Mouse (Mus musculus): ENCODE data around the gene Lzic.
"Not testable (repeated sequence)": the region's sequence is repeated elsewhere in the genome, so short reads cannot be mapped to it uniquely, and the experiment has no call there.

Gene Lzic

DNA sequence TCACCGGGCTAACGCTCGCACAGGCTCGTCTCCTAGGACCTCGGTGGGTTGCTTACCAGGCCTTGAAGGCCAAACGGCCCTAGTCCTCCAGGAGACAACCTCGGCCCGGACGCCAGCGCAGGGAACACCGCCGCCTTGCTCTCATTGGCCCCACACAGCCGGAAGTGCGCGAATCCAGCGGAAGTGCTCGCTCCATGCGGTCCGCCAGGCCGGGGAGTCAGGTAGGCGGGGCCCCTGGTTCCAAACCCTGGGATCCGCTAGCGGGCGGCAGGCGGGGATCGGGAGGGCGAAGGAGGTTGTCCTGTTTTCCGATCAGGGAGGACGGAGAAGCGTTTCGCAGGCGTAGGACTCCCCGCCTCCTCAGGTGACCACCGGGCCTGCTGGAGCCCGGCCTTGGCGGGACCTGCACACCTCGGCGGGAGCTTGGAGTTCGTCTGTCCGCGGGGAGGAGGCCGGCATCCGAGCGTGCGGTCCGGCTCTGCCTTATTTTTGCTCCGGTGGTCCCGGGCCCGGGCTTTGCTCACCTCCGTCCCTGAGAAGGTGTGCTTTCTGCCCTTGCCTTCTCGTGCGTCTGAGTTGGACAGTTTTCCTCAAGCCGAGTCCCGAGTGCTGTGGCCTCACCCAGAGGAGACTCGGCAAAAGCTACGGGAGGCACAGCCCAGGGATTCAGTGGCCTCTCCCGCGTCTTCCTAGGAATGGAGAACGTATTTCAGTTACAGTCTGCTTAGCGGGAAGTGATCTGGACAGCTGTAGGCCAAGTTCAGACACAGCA is at the start of gene Lzic, which contains the start of gene Nmnat1:
TSS of gene Lzic (plus strand) at position 177 of the 772 bp plus-strand sequence.
TSS of gene Nmnat1 (minus strand) at position 150 of the 772 bp plus-strand sequence.
- DNase-seq (ENCODE audit: extremely low read depth, low read depth, low spot score) = peak; percentile 33

DNA sequence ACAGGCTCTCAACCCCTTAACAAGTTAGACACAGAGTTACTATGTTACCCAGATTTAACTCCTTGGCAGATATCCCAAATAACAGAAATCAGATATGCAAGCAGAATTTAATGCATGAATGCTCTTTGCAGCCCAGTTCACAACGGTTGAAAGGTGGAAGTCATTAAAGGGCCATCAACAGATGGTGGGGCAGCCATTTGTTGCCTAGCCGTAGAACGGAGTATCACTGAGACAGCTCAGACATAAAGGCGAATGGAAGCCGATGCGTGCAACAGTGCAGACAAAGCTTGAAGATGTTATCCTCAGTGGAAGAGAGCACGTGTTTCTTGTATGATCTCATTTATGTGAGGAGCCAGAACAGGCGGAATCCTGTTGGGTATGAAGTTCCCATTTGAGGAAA is 44.5 kb upstream of the Lzic start:
- no peak for DNase-seq (ENCODE audit: extremely low read depth, low read depth, low spot score)

DNA sequence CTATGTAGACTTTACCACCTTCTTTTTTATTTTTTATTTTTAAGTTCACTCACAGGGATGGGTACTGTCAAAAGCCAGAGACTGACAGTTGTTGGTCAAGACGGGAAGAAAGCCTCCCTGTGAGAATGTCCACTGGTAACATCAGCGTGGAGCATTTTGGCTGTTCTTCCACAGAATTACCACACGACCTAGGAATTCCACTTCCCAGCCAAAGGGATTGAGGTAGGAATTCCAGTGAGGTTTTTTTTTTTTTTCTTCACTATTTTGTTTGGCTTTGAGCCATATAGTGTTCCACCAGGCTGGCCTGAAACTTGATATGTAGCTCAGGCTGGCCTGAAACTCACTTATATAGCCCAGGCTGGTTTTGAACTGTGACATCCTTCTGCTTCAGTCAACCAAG is 42.6 kb upstream of the Lzic start:
- DNase-seq (ENCODE audit: extremely low read depth, low read depth, low spot score) = no peak

DNA sequence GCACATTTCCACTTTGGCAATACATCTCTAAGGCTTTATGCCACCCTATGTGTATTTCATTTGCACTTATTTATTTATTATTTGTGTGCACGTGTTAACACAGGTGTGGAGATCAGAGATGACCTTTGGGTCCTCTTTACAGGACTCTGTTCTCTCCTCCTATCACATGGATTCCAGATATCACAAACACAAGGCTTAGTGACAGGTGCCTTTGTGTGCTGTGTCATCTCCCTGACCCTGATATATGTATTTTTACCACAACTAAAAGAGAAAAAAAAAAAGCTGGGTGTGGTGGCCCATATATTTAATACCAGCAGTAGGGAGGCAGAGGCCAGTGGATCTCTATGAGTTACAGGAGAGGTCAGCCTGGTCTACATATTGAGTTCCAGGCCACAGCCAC is 40.6 kb upstream of the Lzic start:
- DNase-seq (ENCODE audit: extremely low read depth, low read depth, low spot score) = no peak

DNA sequence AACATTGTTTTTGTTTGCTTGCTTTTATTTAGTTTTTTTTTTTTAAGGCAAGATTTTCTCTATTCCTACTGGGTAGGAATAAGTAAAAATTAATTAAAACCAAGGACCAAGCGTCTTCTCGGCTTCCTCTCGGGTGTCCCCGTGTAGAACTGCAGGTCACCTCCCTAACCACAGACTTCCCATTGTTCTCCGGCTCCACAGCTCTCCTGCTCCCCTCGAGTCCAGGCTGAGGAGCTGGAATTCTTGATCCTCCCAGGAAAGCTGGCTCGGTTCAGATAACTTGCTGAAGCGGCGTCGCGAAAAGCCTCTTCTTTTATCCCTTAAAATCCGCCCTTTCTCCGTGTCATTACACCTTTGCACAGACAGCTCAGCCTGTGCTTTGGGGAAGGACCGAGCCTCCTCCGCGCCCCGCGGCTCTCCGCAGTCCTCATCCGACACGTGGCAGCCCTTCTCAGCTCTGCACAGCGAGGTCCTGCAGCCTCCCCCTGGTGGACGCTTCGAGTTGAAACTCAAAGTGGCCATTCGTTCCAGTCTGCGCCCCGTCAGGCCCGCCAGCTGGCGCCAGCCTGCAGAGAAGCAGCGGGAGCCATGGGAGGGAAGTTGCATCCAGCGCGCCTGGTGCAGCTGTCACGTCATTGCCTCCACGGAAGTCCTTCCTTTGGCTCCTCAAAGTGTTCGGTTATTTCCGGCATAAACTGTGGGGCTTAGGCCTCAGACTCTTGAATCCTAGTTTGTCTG is 39.9 kb upstream of the Lzic start:
- peak; percentile 40 for DNase-seq (ENCODE audit: extremely low read depth, low read depth, low spot score)

DNA sequence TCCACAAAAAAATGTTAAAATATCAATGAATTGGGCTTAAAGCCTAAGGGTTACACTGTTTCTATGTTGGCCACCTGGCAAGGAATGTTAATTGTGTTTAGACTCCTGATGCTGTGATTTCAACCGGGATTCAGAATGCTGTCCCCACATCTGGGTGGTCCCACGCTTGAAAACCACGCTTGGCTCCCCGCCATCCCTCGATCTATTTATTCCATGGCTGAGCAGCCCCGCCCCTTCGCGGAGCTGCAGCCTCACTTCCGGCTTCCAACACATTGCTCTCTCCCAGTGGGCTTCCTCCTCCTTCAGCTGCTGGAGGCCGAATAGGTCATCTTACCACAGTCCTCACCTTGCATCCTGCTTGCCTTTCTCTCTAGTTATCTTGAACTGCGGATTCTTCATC is 39.2 kb upstream of the Lzic start:
- DNase-seq (ENCODE audit: extremely low read depth, low read depth, low spot score) = no peak

DNA sequence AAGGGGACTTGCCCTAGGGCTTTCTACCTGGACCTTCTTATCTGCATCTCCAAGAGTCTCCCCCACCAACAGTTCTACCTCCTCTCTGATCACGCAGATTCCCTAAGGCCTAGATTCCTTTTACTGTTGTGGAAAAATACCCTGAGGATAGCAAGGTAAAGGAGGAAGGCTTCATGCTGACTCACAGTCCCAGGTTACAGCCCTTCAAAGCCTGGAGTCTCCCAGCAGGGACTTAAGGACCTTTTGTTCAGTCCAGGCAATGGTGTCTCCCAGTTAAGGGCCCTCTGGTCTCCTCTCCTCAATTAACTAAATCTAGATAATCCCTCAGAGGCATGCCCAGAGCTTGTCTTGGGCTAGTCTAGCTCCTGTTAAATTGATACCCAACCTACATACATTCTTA is 38.7 kb upstream of the Lzic start:
- DNase-seq (ENCODE audit: extremely low read depth, low read depth, low spot score) = no peak

DNA sequence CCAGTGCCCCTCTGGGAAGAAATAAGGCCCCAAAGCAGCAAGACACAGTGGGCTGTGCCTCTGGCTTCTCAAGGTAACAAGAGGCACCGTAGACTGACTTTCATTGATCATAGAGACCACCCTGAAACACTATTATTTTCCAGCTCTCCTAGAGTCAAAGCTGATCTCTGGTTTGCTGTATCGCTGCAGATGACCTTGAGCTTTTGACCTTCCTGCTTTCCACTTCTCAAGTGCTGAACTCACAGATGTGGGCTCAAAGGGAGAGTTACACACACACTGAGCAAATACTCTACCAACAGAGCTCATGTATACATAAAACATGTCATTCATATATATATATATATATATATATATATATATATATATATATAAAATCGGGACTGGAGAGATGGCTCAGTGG is 34.4 kb upstream of the Lzic start:
- DNase-seq (ENCODE audit: extremely low read depth, low read depth, low spot score) = no peak

DNA sequence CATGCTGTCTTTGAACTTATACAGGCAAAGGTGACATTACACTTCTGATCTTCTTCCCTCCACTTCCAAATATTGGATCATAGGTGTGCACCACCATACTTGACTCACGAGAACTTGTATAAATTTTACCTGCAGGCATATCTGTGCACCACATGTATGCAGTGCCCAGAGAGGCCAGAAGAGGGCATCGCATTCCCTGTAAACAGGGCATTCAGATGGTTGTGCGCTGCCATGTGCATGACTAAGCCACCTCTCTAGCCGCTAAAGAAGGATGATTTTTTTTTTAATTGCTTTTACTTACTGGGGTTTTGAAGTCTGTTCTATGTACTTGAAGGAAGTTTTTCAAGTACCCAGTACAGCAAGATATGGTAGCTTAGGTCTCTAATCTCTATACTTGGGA is 31.4 kb upstream of the Lzic start:
- no peak for DNase-seq (ENCODE audit: extremely low read depth, low read depth, low spot score)

DNA sequence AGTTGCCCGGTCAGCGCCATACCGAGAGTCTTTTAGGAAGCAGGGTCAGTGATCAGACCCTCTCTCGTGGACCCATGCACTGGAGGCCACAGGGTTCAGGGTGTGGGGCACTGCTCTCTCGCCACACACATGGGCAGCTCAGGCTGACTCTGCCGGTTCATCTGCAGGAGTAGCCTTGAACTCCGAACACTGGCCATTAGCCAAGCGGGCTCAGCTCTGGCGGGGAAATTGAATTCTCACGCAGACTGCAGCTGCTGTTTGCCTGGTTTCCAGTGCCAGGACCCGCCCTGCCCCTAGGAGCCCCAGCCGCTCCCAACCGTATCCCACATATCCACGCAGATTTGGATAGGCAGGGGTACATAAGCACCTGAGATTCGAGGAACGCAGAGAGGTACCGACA is 30.8 kb upstream of the Lzic start:
- no peak for DNase-seq (ENCODE audit: extremely low read depth, low read depth, low spot score)

DNA sequence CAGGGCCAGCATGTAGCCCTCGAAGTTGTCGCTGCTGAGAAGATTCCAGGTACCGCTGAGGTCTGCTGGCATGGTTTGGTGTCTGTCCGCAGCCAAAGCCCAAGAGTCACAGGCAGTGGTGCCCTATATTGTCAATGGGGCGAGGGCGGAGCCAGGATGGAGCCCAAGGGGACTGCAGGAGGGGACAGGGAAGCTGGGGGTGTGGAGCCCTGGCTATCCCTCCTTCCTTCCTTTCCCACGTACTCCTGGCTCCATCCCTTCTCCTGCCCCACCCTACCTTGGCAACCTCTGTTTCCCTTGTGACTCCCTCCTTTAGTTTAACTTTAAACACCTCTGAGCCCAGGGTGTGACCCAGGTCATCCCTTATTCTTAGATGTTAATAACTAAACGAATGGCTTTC is 30.1 kb upstream of the Lzic start, which contains the start of gene Rbp7:
TSS of gene Rbp7 (minus strand) at position 100 of the 400 bp plus-strand sequence.
- DNase-seq (ENCODE audit: extremely low read depth, low read depth, low spot score) = no peak

DNA sequence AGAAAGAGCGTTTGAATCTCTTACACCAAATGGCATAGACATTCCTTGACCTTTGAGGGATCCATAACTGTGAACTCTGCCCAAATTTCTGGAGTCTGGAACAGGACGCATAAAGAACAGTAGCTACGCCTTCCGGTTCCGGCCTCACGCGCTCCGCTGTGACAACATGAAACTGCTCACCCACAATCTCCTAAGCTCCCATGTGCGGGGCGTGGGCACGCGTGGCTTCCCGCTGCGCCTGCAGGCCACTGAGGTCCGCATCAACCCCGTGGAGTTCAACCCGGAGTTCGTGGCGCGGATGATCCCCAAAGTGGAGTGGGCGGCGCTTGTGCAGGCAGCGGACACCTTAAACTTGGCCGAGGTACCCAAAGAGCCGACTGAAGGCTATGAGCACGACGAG is 27.9 kb upstream of the Lzic start:
- DNase-seq (ENCODE audit: extremely low read depth, low read depth, low spot score) = not testable (repeated sequence)

DNA sequence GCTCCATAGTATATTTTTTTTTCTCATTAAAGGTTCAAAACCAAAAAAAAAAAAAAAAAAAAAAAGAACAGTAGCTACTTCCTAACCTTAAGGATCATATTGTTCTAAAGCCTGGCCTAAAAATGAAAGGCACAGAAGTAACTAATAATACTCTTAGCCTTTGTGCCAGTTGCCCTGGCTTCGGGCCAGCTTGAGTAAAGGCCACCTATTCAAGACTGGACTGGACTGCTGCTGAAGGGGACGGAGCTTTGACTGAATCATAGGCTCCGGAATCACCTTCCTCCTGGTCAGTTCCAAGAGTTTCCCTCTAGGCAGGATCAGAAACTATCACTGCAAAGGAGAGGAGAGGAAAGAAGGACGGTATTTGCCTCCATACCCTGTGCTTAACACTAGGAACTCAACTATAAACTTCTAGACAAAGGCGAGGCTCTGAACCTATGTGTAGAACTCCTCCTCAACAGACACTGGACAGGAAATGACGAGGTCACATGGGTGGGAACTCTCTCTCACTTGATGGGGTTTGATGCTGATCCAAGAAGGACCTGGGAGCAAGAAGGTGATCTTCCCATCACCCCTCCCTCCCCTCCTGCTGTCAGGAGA is 27.1 kb upstream of the Lzic start:
- DNase-seq (ENCODE audit: extremely low read depth, low read depth, low spot score) = no peak

DNA sequence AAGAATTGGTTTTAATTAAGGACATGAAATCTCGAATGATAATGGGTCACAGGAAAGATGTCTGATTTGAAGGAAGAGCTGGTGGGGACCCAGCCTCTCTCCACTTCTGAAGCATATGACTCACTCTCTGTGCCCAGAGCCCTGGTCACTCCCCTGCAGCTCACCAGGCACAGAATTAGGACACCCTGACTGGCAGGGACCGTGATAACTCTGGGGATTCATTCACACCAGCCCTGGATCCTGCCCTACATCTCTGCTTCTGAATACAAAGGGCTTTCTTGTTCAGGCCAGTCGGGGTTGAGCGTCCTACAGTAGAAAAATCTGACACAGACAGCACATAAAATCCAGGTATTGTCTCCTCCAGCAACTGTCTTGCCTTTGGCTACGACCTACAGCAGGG is 26.5 kb upstream of the Lzic start:
- DNase-seq (ENCODE audit: extremely low read depth, low read depth, low spot score) = no peak

DNA sequence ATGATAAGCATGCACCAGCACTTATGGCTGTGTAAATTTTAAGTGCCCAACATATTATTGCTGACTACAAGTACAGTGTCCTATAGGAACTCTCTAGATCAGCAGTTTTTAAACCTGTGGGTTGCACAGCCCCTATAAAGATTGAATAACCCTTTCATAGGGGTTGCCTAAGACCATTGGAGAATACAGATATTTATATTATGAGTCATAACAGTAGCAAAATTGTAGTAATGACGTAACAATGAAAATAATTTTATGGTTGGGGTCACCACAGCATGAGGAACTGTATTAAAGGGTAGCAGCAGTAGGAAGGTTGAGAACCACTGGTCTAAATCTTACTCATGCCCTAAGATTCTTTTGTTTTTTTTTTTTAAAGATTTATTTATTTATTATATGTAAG is 25.6 kb upstream of the Lzic start:
- DNase-seq (ENCODE audit: extremely low read depth, low read depth, low spot score) = no peak

DNA sequence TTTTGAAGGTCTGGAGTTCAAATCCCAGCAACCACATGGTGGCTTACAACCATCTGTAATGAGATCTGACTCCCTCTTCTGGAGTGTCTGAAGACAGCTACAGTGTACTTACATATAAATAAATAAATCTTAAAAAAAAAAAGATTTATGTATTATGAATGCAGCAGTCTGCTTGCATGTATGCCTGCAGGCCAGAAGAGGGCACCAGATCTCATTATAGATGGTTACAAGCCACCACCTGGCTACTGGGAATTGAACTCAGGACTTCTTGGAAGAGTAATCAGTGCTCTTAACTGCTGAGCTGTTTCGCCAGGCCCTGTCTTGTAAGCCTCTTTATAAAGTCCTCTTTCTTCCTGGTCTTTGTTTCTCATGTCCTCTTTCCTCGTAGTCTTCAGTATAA is 24.6 kb upstream of the Lzic start:
- not testable (repeated sequence) for DNase-seq (ENCODE audit: extremely low read depth, low read depth, low spot score)

DNA sequence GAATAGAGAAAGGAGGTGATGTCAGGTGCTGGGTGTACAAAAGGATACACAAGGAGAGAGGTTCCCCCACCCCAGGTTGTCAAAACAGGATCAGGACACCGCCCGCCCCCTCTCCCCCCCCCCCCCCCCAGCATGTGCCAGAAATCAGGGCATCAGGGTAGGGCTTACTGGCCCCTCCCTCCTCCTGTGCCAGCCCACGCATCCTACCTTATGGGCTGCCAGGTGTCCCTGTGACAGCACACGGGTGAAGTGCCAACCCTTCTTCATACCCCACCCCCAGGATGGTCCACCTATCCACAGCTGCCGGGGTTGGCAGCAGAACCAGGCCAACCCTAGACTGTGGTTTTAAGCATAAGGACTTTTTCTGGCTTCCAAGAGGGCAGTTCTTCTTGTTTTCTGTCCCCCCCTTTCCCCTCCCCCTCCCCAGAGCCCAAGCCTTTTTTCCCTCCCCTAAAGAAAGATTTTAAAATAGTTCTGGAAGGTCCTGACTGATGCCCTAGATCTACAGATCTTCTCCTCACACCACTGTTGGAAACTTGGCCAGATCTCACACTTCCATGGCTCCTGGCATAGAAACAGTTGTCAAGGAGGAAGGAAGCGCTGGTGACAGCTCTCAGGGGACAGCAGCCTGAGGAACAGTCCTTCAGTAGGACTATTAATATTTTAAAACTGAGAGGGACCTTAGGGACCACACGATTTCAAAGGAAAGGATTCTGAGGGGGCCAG is 23.3 kb upstream of the Lzic start:
- DNase-seq (ENCODE audit: extremely low read depth, low read depth, low spot score) = no peak

DNA sequence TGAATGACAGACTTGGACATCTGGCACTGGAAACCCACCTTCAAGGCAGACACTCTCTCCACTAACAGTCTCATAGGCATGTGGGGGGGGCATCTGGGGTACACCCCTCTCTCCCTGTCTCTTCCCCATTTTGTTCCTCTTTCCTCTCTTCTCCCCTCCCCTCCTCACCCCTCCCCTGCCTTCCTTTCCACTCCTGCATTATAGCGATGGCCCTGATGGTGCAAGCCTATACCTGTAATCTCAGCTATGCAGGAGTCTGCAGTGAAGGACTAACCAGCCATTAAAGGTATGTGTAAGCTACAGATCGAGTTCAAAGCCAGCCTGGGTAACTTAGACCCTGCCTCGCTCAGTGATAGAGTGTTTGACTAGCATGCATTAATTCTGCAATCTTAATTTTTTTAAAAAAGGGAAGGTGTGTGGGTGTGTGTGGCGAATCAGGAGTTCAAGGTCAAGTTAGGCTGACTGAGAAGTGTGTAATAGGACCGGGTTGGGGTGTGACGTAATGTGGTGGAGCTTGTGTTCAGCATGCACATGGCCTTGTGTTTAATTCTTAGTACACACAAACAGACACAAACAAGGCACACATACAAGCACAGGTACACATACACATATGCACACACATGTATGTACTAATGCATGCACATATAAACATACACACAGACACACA is 22.6 kb upstream of the Lzic start:
- no peak for DNase-seq (ENCODE audit: extremely low read depth, low read depth, low spot score)

DNA sequence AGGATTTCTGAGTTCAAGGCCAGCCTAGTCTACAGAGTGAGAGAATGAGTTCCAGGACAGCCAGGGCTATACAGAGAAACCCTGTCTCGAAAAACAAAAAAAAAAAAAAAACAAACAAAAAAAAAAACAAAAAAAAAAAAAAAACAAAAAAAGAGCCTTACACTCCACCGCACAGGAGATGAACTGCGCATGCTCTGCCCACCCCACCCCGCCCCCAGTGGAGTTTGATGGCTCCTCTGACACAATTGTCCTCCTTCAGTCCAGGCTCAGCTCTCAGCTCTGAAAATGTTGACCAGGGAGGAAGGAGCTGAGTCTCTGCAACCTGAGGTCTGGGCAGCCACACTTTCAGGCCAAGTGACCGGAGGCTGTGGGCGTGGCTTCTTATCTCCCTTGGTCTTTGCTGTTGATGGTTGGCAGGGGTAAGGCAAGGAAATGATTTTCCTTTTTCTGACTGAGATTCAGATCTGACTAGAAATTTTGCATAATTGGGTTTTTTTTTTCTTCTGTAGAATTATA is 21.5 kb upstream of the Lzic start:
- no peak for DNase-seq (ENCODE audit: extremely low read depth, low read depth, low spot score)

DNA sequence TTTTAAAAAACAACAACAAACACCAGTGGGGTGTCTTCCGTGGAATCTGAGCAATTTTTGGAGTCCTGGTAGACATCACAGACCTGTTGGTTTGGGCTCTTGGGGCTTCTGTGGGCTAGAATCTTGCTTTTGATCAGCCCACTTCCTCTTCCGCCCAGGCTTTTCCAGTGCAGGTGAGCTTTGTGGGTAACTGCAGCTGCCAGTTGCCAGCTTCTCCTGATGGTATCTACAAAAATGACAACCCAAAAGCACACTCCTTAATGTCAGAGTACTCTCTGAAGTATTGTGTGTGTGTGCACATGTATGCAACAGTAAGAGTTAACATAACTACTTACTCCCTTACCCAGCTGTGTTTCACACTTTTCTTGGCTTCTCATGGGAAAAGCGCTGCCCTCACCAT is 15.5 kb upstream of the Lzic start:
- no peak for DNase-seq (ENCODE audit: extremely low read depth, low read depth, low spot score)

DNA sequence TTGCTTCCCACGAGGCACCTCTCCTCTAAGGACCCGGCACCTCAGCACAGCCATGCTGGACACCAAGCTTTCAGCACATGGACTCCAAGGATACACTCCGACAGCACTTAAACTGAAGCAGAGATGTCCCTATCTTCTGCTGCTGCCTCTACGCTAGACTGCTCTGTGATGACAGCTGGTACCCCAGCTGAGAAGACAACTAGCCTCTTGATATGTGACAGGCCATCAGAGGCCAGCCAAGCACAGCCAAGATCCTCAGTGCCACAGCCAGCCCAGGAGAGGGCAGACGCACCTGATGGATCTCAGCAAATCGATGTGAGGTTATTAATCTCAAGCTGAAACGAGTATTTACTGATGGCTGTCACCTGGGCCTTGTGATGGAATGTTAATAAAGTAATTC is 9.9 kb upstream of the Lzic start:
- no peak for DNase-seq (ENCODE audit: extremely low read depth, low read depth, low spot score)

Measured in fat pad, adult 2 months (tissue).